Mouse (Mus musculus) frontal cortex, postnatal 10 days (tissue): Measurements from ENCODE around the gene Trank1.
A peak's percentile ranks its signal among the peaks of the same experiment; 100 is the strongest.

ENCODE experiments used
- DNase-seq, 2 experiments: peaks; one replicate each; pipeline ENCODE4 v3.0.0; 2022; ENCODE audit warnings: low spot score in 2 of 2, mixed read lengths in 1 of 2

Gene Trank1

GRCm38 (mm10) chr9:111381056-111382025, 69.8 kb downstream of the Trank1 start:
- no peak for DNase-seq

GRCm38 (mm10) chr9:111382469-111382868, 70.9 kb downstream of the Trank1 start:
- no peak for DNase-seq

DNA sequence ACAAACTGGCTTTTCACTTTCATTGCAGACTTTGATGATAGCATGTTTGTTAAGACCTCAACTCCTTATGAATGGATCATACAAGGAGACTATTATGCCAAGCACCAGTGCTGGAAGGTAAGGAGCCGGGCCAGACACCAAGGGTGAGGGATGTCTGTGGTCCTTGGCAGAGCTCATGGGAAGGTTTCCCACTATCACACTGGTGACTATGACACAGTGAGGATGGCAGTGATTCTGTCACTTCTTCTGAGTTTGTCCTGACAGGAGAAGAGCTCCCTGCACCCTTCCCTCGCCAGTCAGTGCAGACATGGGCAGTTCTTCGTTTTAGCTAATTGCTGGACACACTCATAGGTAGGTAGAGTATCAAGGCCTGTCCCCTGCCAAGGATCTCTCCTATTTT, 71.5 kb downstream of the Trank1 start:
- DNase-seq: no peak

- DNase-seq: no peak
Measured at GRCm38 (mm10) chr9:111383756-111384155, 72.2 kb downstream of the Trank1 start.

DNA sequence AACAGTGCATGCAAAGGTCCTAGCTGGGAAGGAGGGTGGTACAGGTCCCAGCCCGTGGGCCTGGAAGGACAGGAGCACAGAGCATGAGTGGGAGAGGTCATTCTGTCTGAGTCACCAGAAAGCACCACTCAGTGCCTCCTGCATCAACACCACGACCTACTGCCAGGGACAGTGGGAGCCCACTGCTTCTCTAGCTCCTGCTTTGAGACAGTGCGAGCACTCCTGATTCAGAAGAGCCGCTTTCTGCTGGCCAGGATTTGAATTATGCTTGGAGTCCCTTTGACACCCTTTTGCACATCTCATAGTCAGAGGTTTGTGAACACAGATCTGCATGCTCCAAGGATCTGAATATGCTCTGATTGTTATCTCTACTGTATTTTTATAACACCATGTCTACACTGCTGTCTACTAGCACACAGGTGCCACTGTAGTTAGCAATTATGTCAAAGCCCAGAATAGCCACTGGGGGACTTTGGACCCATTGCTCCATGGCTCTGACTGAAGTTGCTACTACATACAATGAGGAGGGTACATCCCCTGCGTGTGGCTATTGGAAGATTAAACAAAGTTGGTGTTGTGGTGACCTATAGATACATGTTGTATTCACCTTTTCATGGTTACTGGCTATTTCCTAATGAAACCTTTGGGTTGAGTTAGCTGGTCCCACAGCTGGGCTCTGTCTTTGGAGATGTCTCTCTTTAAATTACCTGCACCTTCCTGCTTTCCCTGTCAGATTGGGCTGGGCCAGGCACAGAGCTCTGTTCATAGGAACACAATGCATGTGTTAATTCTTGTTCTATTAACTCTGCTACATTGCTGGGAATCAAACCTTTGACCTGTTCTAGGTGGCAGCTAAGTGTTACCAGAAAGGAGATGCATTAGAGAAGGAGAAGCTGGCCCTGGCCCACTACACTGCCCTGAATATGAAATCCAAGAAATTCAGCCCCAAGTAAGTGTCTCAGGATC, 74.3 kb downstream of the Trank1 start:
- DNase-seq: no peak

DNA sequence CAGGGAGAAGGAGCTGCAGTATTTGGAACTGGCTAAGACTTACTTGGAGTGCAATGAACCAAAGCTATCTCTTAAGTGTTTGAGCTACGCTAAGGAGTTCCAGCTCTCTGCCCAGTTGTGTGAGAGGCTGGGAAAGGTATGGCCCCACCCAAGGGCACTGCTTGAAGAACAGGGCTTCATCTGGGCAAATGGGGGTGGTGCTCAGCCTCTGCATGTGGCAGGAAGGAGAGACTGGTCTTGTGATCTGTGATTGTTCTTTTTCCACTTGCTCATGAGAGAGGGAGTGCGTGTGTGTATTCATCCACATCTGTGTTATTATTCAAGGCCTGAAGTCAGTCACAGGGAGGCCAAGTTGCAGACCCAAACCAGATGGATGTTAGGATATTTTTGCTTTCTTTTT, 75.0 kb downstream of the Trank1 start:
- no peak for DNase-seq

DNA sequence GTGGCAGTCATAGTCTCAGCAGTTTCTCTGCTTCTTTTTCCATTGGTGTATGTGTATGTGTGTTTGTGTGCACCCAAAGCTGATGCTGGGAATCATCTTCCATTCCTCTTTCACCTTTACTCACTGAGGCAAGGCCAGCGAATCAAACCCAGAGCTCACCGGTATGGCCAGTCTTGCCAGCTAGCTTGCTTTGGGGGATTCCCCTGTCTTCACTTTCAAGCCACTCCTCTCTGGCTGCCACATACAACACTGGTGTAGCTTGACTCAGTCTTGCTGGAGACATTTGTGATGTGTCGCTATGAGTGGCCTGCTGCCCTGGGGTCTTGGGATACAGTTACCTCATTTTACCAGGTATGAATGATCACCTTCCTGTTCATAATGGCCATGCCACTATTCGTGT, 76.0 kb downstream of the Trank1 start:
- DNase-seq: no peak

DNA sequence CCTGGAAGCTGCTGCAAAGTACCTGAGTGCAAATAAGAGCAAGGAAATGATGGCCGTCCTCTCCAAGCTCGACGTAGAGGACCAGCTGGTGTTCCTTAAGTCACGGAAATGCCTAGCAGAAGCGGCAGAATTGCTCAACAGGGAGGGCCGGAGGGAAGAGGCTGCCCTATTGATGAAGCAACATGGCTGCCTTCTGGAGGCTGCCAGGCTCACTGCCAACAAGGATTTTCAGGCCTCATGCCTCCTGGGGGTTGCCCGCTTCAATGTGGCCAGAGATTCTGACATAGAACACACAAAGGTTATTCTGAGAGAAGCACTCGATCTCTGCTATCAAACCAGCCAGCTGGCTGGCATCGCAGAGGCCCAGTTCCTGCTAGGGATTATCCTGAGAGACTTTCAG, 78.5 kb downstream of the Trank1 start:
- no peak for DNase-seq

GRCm38 (mm10) chr9:111391036-111391435, 79.5 kb downstream of the Trank1 start:
- no peak for DNase-seq

- no peak for DNase-seq
Measured at GRCm38 (mm10) chr9:111391926-111392442, 80.4 kb downstream of the Trank1 start.

DNA sequence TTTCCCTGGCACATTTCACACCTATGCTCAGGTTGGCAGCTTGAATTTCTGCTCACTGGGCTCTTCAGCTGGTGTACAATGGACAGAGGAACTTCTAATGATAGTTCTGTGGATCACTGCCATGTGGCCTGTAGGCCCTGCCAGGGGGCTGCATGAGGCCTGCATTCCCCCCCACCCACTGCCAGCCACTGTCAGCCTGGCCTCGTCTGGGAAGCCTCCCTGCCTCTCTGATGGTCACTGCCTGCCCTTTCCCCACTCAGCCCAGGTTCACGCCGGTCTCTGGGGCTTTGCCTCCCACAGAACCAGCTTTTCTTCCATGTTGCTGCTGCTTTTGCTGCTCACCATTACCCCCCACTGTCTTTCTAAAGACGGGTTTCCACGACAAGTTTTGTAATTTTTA, 83.7 kb downstream of the Trank1 start:
- DNase-seq: no peak

DNA sequence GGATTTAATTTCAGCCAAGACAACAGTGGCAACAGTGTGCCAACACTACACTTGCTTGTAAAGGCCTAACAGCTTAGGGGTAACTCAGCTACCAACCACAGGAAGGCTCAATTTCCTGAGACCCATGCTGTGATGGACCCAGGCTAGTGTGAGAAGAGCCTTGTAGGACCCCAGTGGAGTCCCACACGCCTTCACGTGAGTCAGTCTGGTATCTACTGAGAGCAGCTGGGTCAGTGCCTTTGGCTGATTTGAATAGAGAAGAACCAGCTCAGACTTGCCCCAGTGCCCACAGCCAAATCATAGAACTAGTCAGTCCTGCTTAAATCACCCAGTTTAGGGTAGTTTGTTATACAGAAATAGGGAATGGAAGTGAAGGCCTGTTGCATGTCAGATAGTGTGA, 86.5 kb downstream of the Trank1 start:
- DNase-seq: no peak

- no peak for DNase-seq
Measured at GRCm38 (mm10) chr9:111400089-111400488, 88.5 kb downstream of the Trank1 start.

DNA sequence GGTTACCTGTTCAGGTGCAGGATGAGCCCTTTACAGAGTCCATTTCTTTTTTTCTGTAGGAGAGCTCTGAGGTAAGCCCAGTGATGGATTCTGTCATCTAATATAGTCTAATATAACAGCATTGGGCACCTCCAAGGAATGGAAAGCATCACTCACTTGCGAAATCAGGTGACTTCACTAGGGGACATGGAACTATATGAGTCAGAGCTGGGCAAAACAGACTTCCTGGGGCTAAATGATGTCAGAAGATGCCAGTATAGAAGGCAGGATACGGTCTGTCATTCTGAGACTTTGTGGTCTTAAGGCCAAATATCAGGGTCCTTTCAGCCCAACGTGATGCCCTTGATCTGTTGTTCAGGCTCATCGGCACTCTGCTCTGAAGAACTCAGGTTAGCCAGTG, 91.6 kb downstream of the Trank1 start:
- no peak for DNase-seq

GRCm38 (mm10) chr9:111404346-111405079, 93.0 kb downstream of the Trank1 start:
- DNase-seq: no peak

DNA sequence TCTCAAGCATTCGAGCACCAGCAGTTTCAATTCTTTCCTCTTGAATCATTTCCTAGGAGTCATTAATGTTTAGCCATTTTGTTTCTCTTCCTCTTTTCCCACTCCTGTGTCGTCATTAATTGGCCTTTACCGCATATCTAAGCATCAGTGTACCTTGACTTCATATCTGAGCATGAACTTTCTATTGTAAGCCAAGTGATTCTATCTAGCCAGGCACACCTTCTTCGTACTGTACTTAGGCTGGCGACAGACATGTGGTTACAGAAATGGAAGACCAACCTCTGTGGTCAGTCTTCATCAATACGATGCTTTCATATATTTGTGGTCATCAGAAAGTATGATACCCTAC, 93.5 kb downstream of the Trank1 start:
- DNase-seq: no peak

DNA sequence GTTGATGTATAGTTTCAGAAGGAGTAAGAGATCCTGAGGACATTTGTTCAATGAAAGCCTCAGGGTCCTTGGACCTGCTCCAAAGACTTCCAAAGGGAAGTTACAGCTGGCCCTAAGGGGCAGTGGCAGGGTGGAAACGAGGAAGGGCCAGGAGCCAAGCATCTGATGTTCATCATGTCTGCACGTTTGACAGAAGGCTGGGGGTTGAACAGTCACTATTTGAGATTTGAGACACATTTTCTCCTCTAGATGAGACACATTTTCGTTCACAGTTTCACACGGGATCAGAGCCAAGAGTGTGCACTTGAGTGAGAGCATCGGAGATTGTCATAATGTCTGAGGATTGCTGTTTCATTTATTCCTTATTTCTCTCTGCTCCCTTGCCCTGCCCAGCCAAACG, 96.5 kb downstream of the Trank1 start:
- DNase-seq: no peak

DNA sequence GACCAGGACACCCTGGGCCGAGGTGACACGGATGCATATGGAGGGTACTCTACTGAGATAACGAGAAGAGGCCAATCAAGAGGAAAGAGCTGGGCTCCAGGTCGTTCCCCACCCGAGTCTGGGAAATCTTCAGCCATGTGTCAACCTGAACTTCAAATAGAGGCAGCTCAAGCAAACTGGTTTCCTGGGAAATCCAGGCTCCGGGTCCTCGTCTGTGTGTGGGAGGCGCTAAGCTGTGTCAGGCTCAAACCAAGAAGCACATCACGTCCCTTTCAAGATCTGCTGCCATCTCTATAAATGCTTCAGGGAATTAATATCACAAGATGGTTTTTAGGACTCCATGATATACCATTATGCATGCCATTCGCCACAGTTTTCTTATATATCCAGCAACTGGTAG, 96.9 kb downstream of the Trank1 start:
- DNase-seq: peak in 1 of 2 experiments; percentile 55

DNA sequence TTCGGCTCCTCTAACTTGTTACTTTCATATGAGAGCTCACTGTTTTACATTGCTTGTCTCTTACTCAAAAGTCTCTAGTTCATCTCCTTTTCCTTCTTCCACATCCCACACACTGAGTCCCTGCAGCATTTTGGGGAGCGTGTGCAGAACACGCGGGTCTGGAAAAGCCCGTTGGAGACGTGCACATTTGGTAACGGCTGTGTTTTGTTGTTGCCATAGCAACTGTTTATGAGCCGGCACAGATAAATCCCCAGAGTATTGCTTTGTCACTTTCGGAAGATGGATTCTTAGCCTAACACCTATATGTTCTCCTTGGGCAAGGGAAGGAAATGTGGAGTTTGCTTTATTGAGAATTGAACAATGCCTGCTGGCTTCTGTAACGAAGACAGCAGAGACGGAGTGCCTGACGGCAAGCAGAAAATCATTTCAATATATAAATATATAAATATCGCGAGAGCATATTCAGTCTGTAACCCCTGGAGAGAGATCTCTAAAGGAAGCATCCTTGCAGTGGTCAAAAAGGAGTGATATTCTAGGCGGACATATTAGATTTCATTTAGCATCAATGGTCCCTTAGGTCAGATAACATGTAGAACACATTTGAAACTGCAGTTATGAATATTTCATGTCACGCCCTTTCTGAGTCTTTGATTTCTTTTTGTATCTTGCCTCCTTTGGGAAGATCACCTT, 101.1 kb downstream of the Trank1 start:
- DNase-seq: peak; percentile 54 to 60

- DNase-seq: no peak
Measured at GRCm38 (mm10) chr9:111421862-111422261, 110.3 kb downstream of the Trank1 start.

- DNase-seq: no peak
Measured at GRCm38 (mm10) chr9:111422567-111422966, 111.0 kb downstream of the Trank1 start.
